8 mouse cellular contexts compared by ENCODE assay signal in the genomic region with DNA sequence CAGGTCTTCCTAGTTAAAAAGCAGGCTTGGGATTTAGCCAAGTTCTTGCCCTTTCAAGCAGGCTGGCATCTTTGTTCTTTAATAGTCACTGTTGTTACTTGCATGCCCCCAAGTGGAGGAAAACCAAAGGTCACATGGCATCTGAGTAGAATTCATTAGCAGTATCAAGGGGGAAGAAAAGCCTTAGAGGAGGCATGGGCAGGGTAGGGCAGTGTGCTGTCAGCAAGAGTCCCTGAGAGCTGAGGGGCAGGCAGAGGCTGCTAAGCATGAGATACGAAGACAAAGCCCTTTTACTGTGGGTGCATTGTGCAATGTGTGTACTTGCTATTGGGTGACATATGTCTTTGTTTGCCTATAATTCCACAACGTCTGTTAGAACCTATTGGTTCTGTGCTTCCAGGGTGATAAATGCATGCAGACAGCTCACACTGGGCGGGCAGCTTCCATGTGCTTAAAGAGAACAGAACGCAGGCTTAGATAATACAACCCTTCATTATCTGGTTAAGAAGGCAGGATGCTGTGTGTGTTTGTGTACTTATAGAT.
DNase-seq lines count a peak whose midpoint lies in the region; ATAC-seq and TF ChIP-seq lines count a peak whose summit lies in the region.

No protein-coding gene starts in this region.

- H3K9ac ChIP-seq in forebrain, embryonic 12.5 days: no peak overlapping the region
- no peak overlapping the region for H3K9ac ChIP-seq in kidney, embryonic 14.5 days (ENCODE audit: low read depth, low read length)
- no peak overlapping the region for H3K9ac ChIP-seq in liver, embryonic 16.5 days (ENCODE audit: low read depth, low read length)

- no peaks in the 10 kb centered on the region for H3K9me3 ChIP-seq in forebrain, embryonic 12.5 days
- no peaks in the 10 kb centered on the region for H3K9me3 ChIP-seq in kidney, embryonic 14.5 days (ENCODE audit: control insufficient read depth, low read length)
- H3K9me3 ChIP-seq in liver, embryonic 16.5 days (replicated peaks; ENCODE audit: control insufficient read depth, low read length): no peaks in the 10 kb centered on the region

- peak; percentile 95 for ATAC-seq in forebrain, embryonic 12.5 days (ENCODE audit: low FRiP score)
- peak; percentile 52; the same call in 1 of the 2 replicates for ATAC-seq in kidney, embryonic 14.5 days (ENCODE audit: low FRiP score, low TSS enrichment)
- peak; percentile 78 for ATAC-seq in liver, embryonic 16.5 days (ENCODE audit: low read depth)

- no peak for DNase-seq in gastrocnemius, adult 2 months
- no peak for DNase-seq in gastrocnemius, postnatal 10 days
- DNase-seq in adrenal gland, postnatal 25 days: peak; percentile 7
- DNase-seq in telencephalon, adult 2 months (ENCODE audit: low read depth, low spot score): peak; percentile 12
- DNase-seq in testis, postnatal 10 days (ENCODE audit: low spot score): no peak

- intact Hi-C loops in gastrocnemius, adult 2 months (cut with DNase I): no loop called here

- H3K4me2 ChIP-seq in forebrain, embryonic 12.5 days: 0 out of 2 replicates have a peak overlapping the region, but pooled peaks have one; percentile 2
- H3K4me2 ChIP-seq in kidney, embryonic 14.5 days (replicated peaks; ENCODE audit: low read depth, low read length): no peak overlapping the region
- H3K4me2 ChIP-seq in liver, embryonic 16.5 days (ENCODE audit: low read depth, low read length): no peak overlapping the region

- WGBS in forebrain, embryonic 12.5 days: 7% methylated on average over 4 of the region's 4 CpGs
- 53% methylated on average over 4 of the region's 4 CpGs for WGBS in kidney, embryonic 14.5 days
- WGBS in liver, embryonic 16.5 days (ENCODE audit: insufficient replicate concordance): 26% methylated on average over 4 of the region's 4 CpGs

- no peaks in the 10 kb centered on the region for H3K36me3 ChIP-seq in forebrain, embryonic 12.5 days (replicated peaks)
- H3K36me3 ChIP-seq in kidney, embryonic 14.5 days (ENCODE audit: control insufficient read depth, insufficient read depth, low read length): no peaks in the 10 kb centered on the region
- no peaks in the 10 kb centered on the region for H3K36me3 ChIP-seq in liver, embryonic 16.5 days (ENCODE audit: control insufficient read depth, insufficient read depth)

- peak; percentile 15; the same call in 1 of the 2 replicates for TF ChIP-seq CTCF in gastrocnemius, adult 2 months (IDR thresholded peaks at IDR 0.05)

- no peak overlapping the region for H3K4me3 ChIP-seq in gastrocnemius, adult 2 months
- H3K4me3 ChIP-seq in forebrain, embryonic 12.5 days (replicated peaks): no peak overlapping the region
- H3K4me3 ChIP-seq in kidney, embryonic 14.5 days (ENCODE audit: low read length): no peak overlapping the region
- no peak overlapping the region for H3K4me3 ChIP-seq in liver, embryonic 16.5 days (ENCODE audit: low read depth, low read length)

- no peaks in the 10 kb centered on the region for H3K27me3 ChIP-seq in forebrain, embryonic 12.5 days
- H3K27me3 ChIP-seq in kidney, embryonic 14.5 days (ENCODE audit: control insufficient read depth, insufficient read depth, low read length): no peaks in the 10 kb centered on the region
- H3K27me3 ChIP-seq in liver, embryonic 16.5 days (ENCODE audit: control insufficient read depth, insufficient read depth, low read depth, low read length): no peaks in the 10 kb centered on the region

- peaks cover 10% of the 10 kb centered on the region for H3K4me1 ChIP-seq in forebrain, embryonic 12.5 days
- H3K4me1 ChIP-seq in kidney, embryonic 14.5 days (ENCODE audit: control insufficient read depth, insufficient read depth, low read length): no peaks in the 10 kb centered on the region
- no peaks in the 10 kb centered on the region for H3K4me1 ChIP-seq in liver, embryonic 16.5 days (ENCODE audit: control insufficient read depth, low read depth, low read length)

- no peak overlapping the region for H3K27ac ChIP-seq in gastrocnemius, adult 2 months
- 0 out of 2 replicates have a peak overlapping the region, but pooled peaks have one; percentile 3 for H3K27ac ChIP-seq in forebrain, embryonic 12.5 days
- no peak overlapping the region for H3K27ac ChIP-seq in kidney, embryonic 14.5 days (ENCODE audit: low read depth, low read length)
- no peak overlapping the region for H3K27ac ChIP-seq in liver, embryonic 16.5 days (ENCODE audit: low read length)

Comparison
In these comparisons a context has a peak if more than half of its experiments do, and no peak if none do; other contexts are left out.
1. DNase-seq: peak in adrenal gland, postnatal 25 days (single experiment) and telencephalon, adult 2 months (single experiment); none in gastrocnemius, adult 2 months (single experiment), gastrocnemius, postnatal 10 days (single experiment) and testis, postnatal 10 days (single experiment).
2. Peak in every context shown above with its lines, with median percentiles within 50 percentile points of each other: ATAC-seq.